In the genomic region with DNA sequence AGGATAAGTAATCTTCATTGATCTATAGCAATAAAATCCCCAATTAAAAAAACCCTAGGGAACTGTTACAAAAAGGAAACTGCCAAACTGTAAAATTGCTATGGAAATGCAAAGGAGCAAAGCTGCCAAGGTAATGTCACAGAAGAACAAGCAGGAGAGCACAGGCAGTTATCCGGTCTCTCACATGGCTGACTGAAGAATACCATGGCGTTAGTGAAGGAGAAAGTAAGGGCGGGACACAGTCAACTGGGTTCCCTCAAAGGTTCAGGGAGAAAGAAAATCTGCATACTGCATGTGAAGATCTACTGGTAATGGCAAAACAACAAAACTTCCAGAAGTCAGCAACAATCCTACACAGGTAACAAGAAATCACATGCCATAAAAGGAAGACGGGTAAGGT, we compare ENCODE assay signal across 13 mouse cellular contexts.
"Had no signal": no experiment of that assay in that cellular context is flagged by ENCODE, and none has a peak within 500 bp of the region (broad histone marks: within the 10 kb centered on the region; RNA-seq: fewer than 3 reads in every experiment).

No protein-coding gene starts in this region.

- H3K4me2 ChIP-seq: intestine, embryonic 15.5 days; liver, embryonic 13.5 days; midbrain, embryonic 12.5 days; midbrain, embryonic 15.5 days; neural tube, embryonic 13.5 days; stomach, embryonic 15.5 days had no signal

- H3K27me3 ChIP-seq: intestine, embryonic 15.5 days; liver, embryonic 13.5 days; midbrain, embryonic 12.5 days; midbrain, embryonic 15.5 days; neural tube, embryonic 13.5 days; stomach, embryonic 15.5 days had no signal

- ATAC-seq: hindbrain, embryonic 16.5 days; intestine, embryonic 15.5 days; midbrain, embryonic 15.5 days had no signal

- H3K9me3 ChIP-seq: intestine, embryonic 15.5 days; liver, embryonic 13.5 days; midbrain, embryonic 12.5 days; midbrain, embryonic 15.5 days; neural tube, embryonic 13.5 days; stomach, embryonic 15.5 days had no signal

- H3K4me3 ChIP-seq: intestine, embryonic 15.5 days; liver, embryonic 13.5 days; midbrain, embryonic 12.5 days; midbrain, embryonic 15.5 days; myocyte; neural tube, embryonic 13.5 days; stomach, embryonic 15.5 days had no signal

- H3K27ac ChIP-seq: intestine, embryonic 15.5 days; liver, embryonic 13.5 days; midbrain, embryonic 12.5 days; midbrain, embryonic 15.5 days; neural tube, embryonic 13.5 days; stomach, embryonic 15.5 days had no signal

- DNase-seq: liver, embryonic 13.5 days; lung, adult 2 months; retina, postnatal 1 day; right cerebral cortex, postnatal 25 days; spleen, adult 18-20 months; thymus, postnatal 25 days had no signal

- H3K36me3 ChIP-seq: intestine, embryonic 15.5 days; liver, embryonic 13.5 days; midbrain, embryonic 12.5 days; midbrain, embryonic 15.5 days; neural tube, embryonic 13.5 days; stomach, embryonic 15.5 days had no signal

- H3K9ac ChIP-seq: intestine, embryonic 15.5 days; liver, embryonic 13.5 days; midbrain, embryonic 12.5 days; midbrain, embryonic 15.5 days; neural tube, embryonic 13.5 days; stomach, embryonic 15.5 days had no signal
